Comparison of ENCODE assay signal across 13 mouse cellular contexts in genomic region chr4:63221096-63221958, GRCm38 (mm10). TPM values are rescaled to one million over a fixed set of nuclear protein-coding genes. Genes with fewer than 3 reads are reported as not detected.
DNase-seq lines count a peak whose midpoint lies in the region; ATAC-seq and TF ChIP-seq lines count a peak whose summit lies in the region.
"Had no signal": no experiment of that assay in that cellular context is flagged by ENCODE, and none has a peak within 500 bp of the region (broad histone marks: within the 10 kb centered on the region; RNA-seq: fewer than 3 reads in every experiment).

No protein-coding gene starts in this region.

- no peak for TF ChIP-seq POLR2A in liver, adult 2 months (IDR thresholded peaks at IDR 0.05; ENCODE audit: extremely low read depth, insufficient read depth, low read length)

- ATAC-seq in liver, postnatal 0 days = no peak
- ATAC-seq: intestine, embryonic 15.5 days had no signal

- no peak overlapping the region for H3K9ac ChIP-seq in liver, adult 2 months (ENCODE audit: low read depth, low read length)
- no peak overlapping the region for H3K9ac ChIP-seq in liver, postnatal 0 days (replicated peaks)
- H3K9ac ChIP-seq: intestine, embryonic 15.5 days; limb, embryonic 12.5 days; neural tube, embryonic 12.5 days had no signal

- H3K4me3 ChIP-seq in liver, adult 2 months (ENCODE audit: insufficient read depth, low read depth, low read length) = no peak overlapping the region
- no peak overlapping the region for H3K4me3 ChIP-seq in liver, postnatal 0 days (ENCODE audit: low read depth, low read length)
- H3K4me3 ChIP-seq: intestine, embryonic 15.5 days; limb, embryonic 12.5 days; neural tube, embryonic 12.5 days had no signal

- peak; percentile 56 for DNase-seq in adrenal gland, adult 2 months
- DNase-seq in adrenal gland, postnatal 4 days (ENCODE audit: low spot score in 2 of 2) = no peak
- peak; percentile 84 for DNase-seq in liver, adult 2 months (ENCODE audit: extremely low read depth, low read depth, low spot score)
- no peak for DNase-seq in liver, postnatal 0 days
- DNase-seq in heart, postnatal 25 days (ENCODE audit: low spot score) = peak; percentile 79
- peak; percentile 50 for DNase-seq in lung, postnatal 25 days (ENCODE audit: low spot score)
- no peak for DNase-seq in layer of hippocampus, adult 8-10 months (ENCODE audit: low spot score in 2 of 2)
- DNase-seq in frontal cortex, postnatal 36 days (ENCODE audit: low spot score in 2 of 2) = no peak

- no peak overlapping the region for H3K27ac ChIP-seq in liver, adult 2 months (replicated peaks; ENCODE audit: insufficient read depth, low read depth, low read length)
- no peak overlapping the region for H3K27ac ChIP-seq in liver, postnatal 0 days (ENCODE audit: low read depth)
- H3K27ac ChIP-seq: intestine, embryonic 15.5 days; limb, embryonic 12.5 days; neural tube, embryonic 12.5 days had no signal

- WGBS in liver, adult 2 months = 77% methylated on average over 15 of the region's 15 CpGs
- WGBS in liver, postnatal 0 days (ENCODE audit: insufficient replicate concordance) = 80% methylated on average over 15 of the region's 15 CpGs

- no peak for TF ChIP-seq EP300 in liver, postnatal 0 days (IDR thresholded peaks at IDR 0.05; ENCODE audit: low read depth)

- intact Hi-C loops in heart, postnatal 25 days (cut with DNase I) = no loop called here

- no peak for TF ChIP-seq CTCF in liver, adult 2 months (IDR thresholded peaks at IDR 0.05; ENCODE audit: low read depth, low read length)
- no peak for TF ChIP-seq CTCF in liver, postnatal 0 days (IDR thresholded peaks at IDR 0.05; ENCODE audit: low read depth)

- H3K27me3 ChIP-seq in liver, adult 2 months (ENCODE audit: control insufficient read depth, insufficient read depth, low read length) = no peaks in the 10 kb centered on the region
- H3K27me3 ChIP-seq in liver, postnatal 0 days (ENCODE audit: insufficient read depth, low read length) = peaks cover 2% of the 10 kb centered on the region; the same call in 1 of the 2 replicates
- H3K27me3 ChIP-seq: intestine, embryonic 15.5 days; limb, embryonic 12.5 days had no signal

- no peaks in the 10 kb centered on the region for H3K4me1 ChIP-seq in liver, adult 2 months (ENCODE audit: control insufficient read depth, insufficient read depth, low read length)
- H3K4me1 ChIP-seq in liver, postnatal 0 days (ENCODE audit: insufficient read depth) = peaks cover 7% of the 10 kb centered on the region; the same call in 1 of the 2 replicates

- H3K79me2 ChIP-seq in liver, adult 2 months (ENCODE audit: control insufficient read depth, insufficient read depth, low read length) = no peaks in the 10 kb centered on the region

- no peaks in the 10 kb centered on the region for H3K9me3 ChIP-seq in liver, postnatal 0 days (ENCODE audit: low read length)
- H3K9me3 ChIP-seq: intestine, embryonic 15.5 days; limb, embryonic 12.5 days; neural tube, embryonic 12.5 days had no signal

- H3K36me3 ChIP-seq in liver, adult 2 months (ENCODE audit: control insufficient read depth, insufficient read depth, low read length) = 0 out of 2 replicates have a peak, but pooled peaks cover 1% of the 10 kb centered on the region
- 0 out of 2 replicates have a peak, but pooled peaks cover 3% of the 10 kb centered on the region for H3K36me3 ChIP-seq in liver, postnatal 0 days (replicated peaks; ENCODE audit: insufficient read depth, low read length)
- H3K36me3 ChIP-seq: neural tube, embryonic 12.5 days had no signal

- H3K4me2 ChIP-seq in liver, postnatal 0 days (ENCODE audit: low read depth, low read length) = no peak overlapping the region
- H3K4me2 ChIP-seq: intestine, embryonic 15.5 days; limb, embryonic 12.5 days; neural tube, embryonic 12.5 days had no signal

RNA-seq across cellular contexts. Expression of gene Col27a1, which starts 7.5 kb away (rescaled TPM):
- total RNA-seq in adrenal gland, adult 2 months (2021) = 10 to 100 TPM in 1 of 2 experiments, 1 to 10 TPM in 1; 8.4 to 13.0 TPM
- 12.9 and 14.9 TPM in 2 replicates for polyA plus RNA-seq in adrenal gland, adult 2 months (2012; rRNA removed)
- 10 to 100 TPM; 17.2 to 20.8 TPM for total RNA-seq in adrenal gland, postnatal 4 days (2021)
- total RNA-seq in liver, adult 2 months (2014; rRNA removed) = 1.7 and 2.2 TPM in 2 replicates
- polyA plus RNA-seq in liver, adult 2 months (2012; rRNA removed) = 4.1 and 5.4 TPM in 2 replicates
- polyA plus RNA-seq in liver, postnatal 0 days (2015; fragmentation: Nextera tagmentation; extraction: Ambion mirVana) = 2.1 and 2.8 TPM in 2 replicates
- 1 to 10 TPM; 1.3 to 1.7 TPM for total RNA-seq in heart, postnatal 25 days (2021)
- total RNA-seq in layer of hippocampus, adult 8-10 months (2022) = 10 to 100 TPM in 1 of 4 experiments, 1 to 10 TPM in 3; 4.1 to 10.9 (median 7.8) TPM

RNA-seq across cellular contexts. Expression of gene Kif12, which starts 49.4 kb away (rescaled TPM):
- not detected for total RNA-seq in adrenal gland, adult 2 months (2021)
- 0.26 TPM in 1 of 2 replicates, not detected in the other for polyA plus RNA-seq in adrenal gland, adult 2 months (2012; rRNA removed)
- 10 to 100 TPM in 1 of 2 experiments, under 1 TPM in 1; 0.17 to 21.6 TPM for total RNA-seq in adrenal gland, postnatal 4 days (2021)
- total RNA-seq in liver, adult 2 months (2014; rRNA removed) = 0.27 and 0.28 TPM in 2 replicates
- 0.39 and 0.64 TPM in 2 replicates for polyA plus RNA-seq in liver, adult 2 months (2012; rRNA removed)
- polyA plus RNA-seq in liver, postnatal 0 days (2015; fragmentation: Nextera tagmentation; extraction: Ambion mirVana) = 0.40 and 0.59 TPM in 2 replicates
- not detected for total RNA-seq in heart, postnatal 25 days (2021)
- not detected for total RNA-seq in layer of hippocampus, adult 8-10 months (2022)
- total RNA-seq: adrenal gland, postnatal 36 days; megakaryocyte-erythroid progenitor cell, adult 5-6 weeks had no signal
- polyA plus RNA-seq: neural tube, embryonic 12.5 days had no signal

Comparison
In these comparisons a context has a peak if more than half of its experiments do, and no peak if none do; other contexts are left out.
1. DNase-seq: peak in adrenal gland, adult 2 months (single experiment), liver, adult 2 months (single experiment), heart, postnatal 25 days (single experiment) and lung, postnatal 25 days (single experiment); none in adrenal gland, postnatal 4 days (0 of 2), liver, postnatal 0 days (single experiment), layer of hippocampus, adult 8-10 months (0 of 2) and frontal cortex, postnatal 36 days (0 of 2).